Mouse (Mus musculus) ovary, postnatal 36 days (tissue): ENCODE results near the gene Islr.

Experiments
- DNase-seq: peaks from one replicate; pipeline ENCODE4 v3.0.0; 2022; ENCODE audit warnings: low spot score, mixed read lengths

Islr gene

GRCm38 (mm10) chr9:58111431-58111830 lies 92.7 kb downstream of the Islr start:
- no peak for DNase-seq

- DNase-seq: no peak
These were observed 93.3 kb downstream of the Islr start for GRCm38 (mm10) chr9:58110787-58111186.

GRCm38 (mm10) chr9:58107494-58107893 lies 96.6 kb downstream of the Islr start:
- DNase-seq: no peak
